Mouse (Mus musculus) brain, embryonic 14.5 days (tissue): Measurements from ENCODE around the gene Sec23b.

ENCODE experiments used
- CTCF ChIP-seq: fragments of 200-500 bp; IDR thresholded peaks from 2 replicates; pipeline ENCODE4 v1.5.1; 2012; ENCODE audit warnings: inconsistent platforms, mild to moderate bottlenecking, moderate library complexity, borderline replicate concordance; ENCODE audit not compliant: insufficient read depth, insufficient read length; ENCODE audit errors: extremely low read depth
- POLR2A ChIP-seq: fragments of 200-500 bp; IDR thresholded peaks from 2 replicates; pipeline ENCODE4 v1.6.1; 2012; ENCODE audit warnings: mild to moderate bottlenecking, inconsistent platforms, borderline replicate concordance; ENCODE audit not compliant: poor library complexity, insufficient read depth, insufficient read length, severe bottlenecking; ENCODE audit errors: extremely low read depth

DNA sequence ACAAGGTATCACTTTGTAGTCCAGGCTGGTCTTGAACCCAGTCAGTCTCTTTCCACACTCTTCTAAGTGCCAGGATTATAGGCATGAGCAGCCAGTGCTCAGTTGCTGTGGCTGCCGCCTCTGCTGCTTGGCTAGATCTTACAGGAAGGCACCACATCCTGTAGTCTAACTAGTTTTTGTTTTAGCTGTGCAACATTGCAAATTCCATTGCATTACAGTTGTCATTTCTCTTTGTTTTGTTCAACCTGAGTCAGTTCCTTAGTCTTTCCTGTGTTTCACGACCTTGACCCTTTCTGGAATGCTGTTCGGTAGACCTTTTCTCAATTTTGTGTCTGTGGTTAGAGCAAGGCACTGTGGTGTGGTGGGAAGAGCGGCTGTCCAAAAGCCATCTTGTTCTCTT is 81.2 kb downstream of the Sec23b start:
- TF ChIP-seq CTCF (no peak), POLR2A (no peak)
